Mouse (Mus musculus) stomach, postnatal 0 days (tissue): ENCODE measurements around the gene Ptx3. TPM values are rescaled to one million over a fixed set of nuclear protein-coding genes. Genes with fewer than 3 reads are reported as not detected.

ENCODE experiments used
- ATAC-seq: fragments of 200-750 bp; cut with Nextera tagmentation; 2 replicates; pipeline ENCODE4 v1.8.0; 2017; ENCODE audit not compliant: low FRiP score, low TSS enrichment
- DNase-seq: peaks from one replicate; pipeline ENCODE4 v3.0.0-alpha.2; 2016; ENCODE audit warnings: low spot score
- H3K27ac ChIP-seq: fragments of 300-500 bp; sonication (generic); replicated peaks from 2 replicates; pipeline ENCODE4 v1.5.1; 2014; ENCODE audit warnings: mild to moderate bottlenecking, control low read depth
- H3K27me3 ChIP-seq: fragments of 300-500 bp; sonication (generic); 2 replicates; pipeline ENCODE4 v1.6.1; 2014; ENCODE audit warnings: low read length; ENCODE audit not compliant: control insufficient read depth, insufficient read depth
- H3K36me3 ChIP-seq: fragments of 300-500 bp; sonication (generic); 2 replicates; pipeline ENCODE4 v1.6.1; 2014; ENCODE audit warnings: low read length, mixed read lengths; ENCODE audit not compliant: control insufficient read depth, insufficient read depth
- H3K4me1 ChIP-seq: fragments of 300-500 bp; sonication (generic); replicated peaks from 2 replicates; pipeline ENCODE4 v1.6.1; 2014; ENCODE audit warnings: antibody characterized with exemption; ENCODE audit not compliant: control insufficient read depth, insufficient read depth
- H3K4me2 ChIP-seq: fragments of 300-500 bp; sonication (generic); replicated peaks from 2 replicates; pipeline ENCODE4 v1.6.1; 2014; ENCODE audit warnings: low read depth, mild to moderate bottlenecking, control low read depth, moderate library complexity
- H3K4me3 ChIP-seq: fragments of 300-500 bp; sonication (generic); 2 replicates; pipeline ENCODE4 v1.5.1; 2014; ENCODE audit warnings: low read depth, low read length, control low read depth
- H3K9ac ChIP-seq: fragments of 300-500 bp; sonication (generic); 2 replicates; pipeline ENCODE4 v1.6.1; 2014; ENCODE audit warnings: mild to moderate bottlenecking, low read length, control low read depth, mixed read lengths
- H3K9me3 ChIP-seq: fragments of 300-500 bp; sonication (generic); 2 replicates; pipeline ENCODE4 v1.6.1; 2016; ENCODE audit warnings: low read length; ENCODE audit not compliant: control insufficient read depth
- CTCF ChIP-seq: IDR thresholded peaks from 2 replicates; pipeline ENCODE4 v1.5.1; 2016; ENCODE audit warnings: antibody characterized with exemption, low read depth, mild to moderate bottlenecking, moderate library complexity
- EP300 ChIP-seq: optimal IDR thresholded peaks from 2 replicates; pipeline ENCODE3; 2016; ENCODE audit warnings: antibody characterized with exemption
- WGBS: fragments of 180-500 bp; shearing (Covaris S2); extraction: QIAGEN DNeasy Blood & Tissue Kit; methylation state at CpG from one replicate; pipeline ENCODE4 v1.1.7; 2014; 5-methylcytosine and 5-hydroxymethylcytosine counted together
- polyA plus RNA-seq: library from polyadenylated mRNA; unstranded; fragments of >200 nt; fragmentation: Nextera tagmentation; extraction: Ambion mirVana; gene quantifications from 2 replicates; pipeline ENCODE4 v1.2.1, GENCODE M21; 2015

Ptx3 gene
- polyA plus RNA-seq, 1 experiment from 2014 or later, result 2.5 TPM

- 83% methylated on average over 7 of the region's 7 CpGs for WGBS
- H3K9ac ChIP-seq, result no peak overlapping the region
- DNase-seq (no peak), ATAC-seq (no peak)
- H3K27ac ChIP-seq, result no peak overlapping the region
- TF ChIP-seq EP300 (no peak), CTCF (no peak)
- H3K36me3 ChIP-seq, result no peaks in the 10 kb centered on the region
- H3K4me3 ChIP-seq, result no peak overlapping the region
- no peaks in the 10 kb centered on the region for H3K4me1 ChIP-seq
- no peaks in the 10 kb centered on the region for H3K9me3 ChIP-seq
- no peaks in the 10 kb centered on the region for H3K27me3 ChIP-seq
- no peak overlapping the region for H3K4me2 ChIP-seq
Observed at GRCm38 (mm10) chr3:66251842-66252241, 32.1 kb downstream of the Ptx3 start.

DNA sequence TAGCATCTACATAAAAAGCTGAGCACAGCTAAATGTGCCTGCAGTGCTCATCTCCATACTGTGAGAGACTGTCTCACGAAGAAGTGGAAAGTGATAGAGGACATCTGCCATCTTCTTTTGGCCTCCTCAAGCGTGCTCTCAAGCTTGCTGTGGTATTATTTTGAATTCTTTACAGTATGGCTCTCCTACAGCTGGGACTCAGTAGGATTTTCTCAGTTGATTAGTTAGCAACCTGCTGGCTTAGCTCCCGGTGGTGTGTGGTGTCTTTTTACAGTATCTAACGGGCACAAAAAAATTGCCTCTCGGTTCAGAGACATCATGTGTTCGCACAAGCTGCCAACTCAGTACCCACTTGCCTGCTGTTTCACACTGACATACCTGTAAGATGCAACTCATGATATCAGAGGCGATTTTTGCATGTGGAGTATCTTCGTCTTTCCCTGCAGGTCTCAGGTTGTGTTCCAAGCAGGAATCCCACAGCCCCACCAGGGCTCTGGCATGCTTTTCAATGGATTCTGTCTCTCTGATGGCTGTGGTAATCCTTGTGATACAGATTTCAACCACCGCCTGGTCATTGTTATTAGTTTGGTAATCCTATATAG is 34.9 kb downstream of the Ptx3 start:
- Histone ChIP-seq H3K4me2 (no peak overlapping the region), H3K9me3 (no peaks in the 10 kb centered on the region), H3K4me1 (no peaks in the 10 kb centered on the region), H3K27ac (no peak overlapping the region), H3K36me3 (no peaks in the 10 kb centered on the region), H3K9ac (no peak overlapping the region), H3K27me3 (no peaks in the 10 kb centered on the region), H3K4me3 (no peak overlapping the region)
- ATAC-seq, result no peak
- TF ChIP-seq EP300, result no peak
- TF ChIP-seq CTCF, result no peak
- no peak for DNase-seq
- WGBS, result 81% methylated on average over 9 of the region's 9 CpGs

DNA sequence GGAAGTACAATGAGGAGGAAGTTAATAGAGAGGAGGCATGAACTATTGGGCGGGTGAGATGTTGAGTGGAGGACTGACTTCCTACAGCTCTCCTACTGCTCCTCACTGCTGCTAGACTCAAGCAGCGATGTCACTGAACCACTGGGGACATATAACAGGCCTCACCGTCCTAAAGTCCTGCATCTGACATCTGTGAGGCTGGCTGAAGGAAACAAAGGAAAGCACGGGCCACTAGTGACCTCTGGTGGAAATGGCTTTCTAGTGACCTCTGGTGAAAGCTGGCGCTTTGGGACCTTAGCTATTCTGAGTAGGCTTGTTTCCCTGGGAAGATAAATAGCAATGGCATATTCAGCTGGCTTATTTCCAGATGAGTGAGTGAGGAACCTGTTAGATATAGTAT is 42.6 kb downstream of the Ptx3 start:
- no peak for TF ChIP-seq EP300
- TF ChIP-seq CTCF, result peak; percentile 64
- Histone ChIP-seq H3K4me3 (no peak overlapping the region), H3K4me1 (no peaks in the 10 kb centered on the region), H3K4me2 (no peak overlapping the region), H3K27ac (no peak overlapping the region), H3K9ac (no peak overlapping the region), H3K27me3 (no peaks in the 10 kb centered on the region), H3K36me3 (no peaks in the 10 kb centered on the region), H3K9me3 (no peaks in the 10 kb centered on the region)
- WGBS, result 26% methylated on average over 5 of the region's 5 CpGs
- ATAC-seq (no peak), DNase-seq (no peak)

DNA sequence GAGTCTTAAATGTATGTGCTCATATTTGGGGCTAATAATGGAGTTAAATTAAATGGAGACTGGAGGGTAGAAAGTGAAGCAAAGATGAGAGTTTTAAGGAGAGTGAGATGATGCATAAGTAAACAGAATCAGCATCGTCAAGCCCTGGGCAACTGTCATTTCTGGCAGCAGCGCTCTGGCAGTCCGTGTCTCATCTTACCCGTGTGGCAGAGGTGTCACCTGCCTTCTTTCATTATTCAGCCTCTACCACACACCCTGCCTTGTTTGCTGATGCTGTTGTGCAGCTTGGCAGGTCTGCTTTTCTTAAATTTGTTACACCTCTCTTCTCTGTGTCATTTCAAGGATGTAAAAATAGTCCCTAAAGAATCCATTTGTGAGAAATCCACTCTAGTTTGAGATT is 43.6 kb downstream of the Ptx3 start:
- 79% methylated on average over 4 of the region's 4 CpGs for WGBS
- H3K4me3 ChIP-seq, result no peak overlapping the region
- H3K9me3 ChIP-seq, result no peaks in the 10 kb centered on the region
- DNase-seq (no peak), ATAC-seq (no peak)
- H3K27me3 ChIP-seq, result no peaks in the 10 kb centered on the region
- no peak overlapping the region for H3K27ac ChIP-seq
- TF ChIP-seq EP300 (no peak), CTCF (no peak)
- H3K4me1 ChIP-seq, result no peaks in the 10 kb centered on the region
- no peak overlapping the region for H3K9ac ChIP-seq
- H3K4me2 ChIP-seq, result no peak overlapping the region
- no peaks in the 10 kb centered on the region for H3K36me3 ChIP-seq

Other genes with a start within 250 kb of the Ptx3 start
- 0.02 and 0.05 TPM in 2 replicates for gene Veph1, start 76.9 kb downstream of the Ptx3 start, polyA plus RNA-seq